Mouse (Mus musculus) erythroblast, adult 5-6 weeks (primary cell): ENCODE measurements around the gene Fgf15. TPM values are rescaled to one million over a fixed set of nuclear protein-coding genes. Genes with fewer than 3 reads are reported as not detected.
"Not testable (repeated sequence)": the region's sequence is repeated elsewhere in the genome, so short reads cannot be mapped to it uniquely, and the experiment has no call there.

ENCODE experiments used
- ATAC-seq: replicated peaks from 2 replicates; pipeline ENCODE4 v1.8.0; 2016; ENCODE audit warnings: moderate number of reproducible peaks, mild to moderate bottlenecking, moderate TSS enrichment, inconsistent platforms; ENCODE audit not compliant: poor library complexity, low FRiP score, severe bottlenecking
- total RNA-seq, 2 experiments: library from RNA; stranded (forward) in 1 of 2; stranded (reverse) in 1 of 2; fragments of 150-400 nt in 1 of 2; fragments of 200-764, 138-1000 nt in 1 of 2; gene quantifications; 2 replicates each; pipeline versions ENCODE4 v1.2.3 to v1.2.4; 2015 to 2017; ENCODE audit warnings: low replicate concordance in 2 of 2

The Fgf15 gene
- total RNA-seq, 2 experiments from 2014 or later: not detected

DNA sequence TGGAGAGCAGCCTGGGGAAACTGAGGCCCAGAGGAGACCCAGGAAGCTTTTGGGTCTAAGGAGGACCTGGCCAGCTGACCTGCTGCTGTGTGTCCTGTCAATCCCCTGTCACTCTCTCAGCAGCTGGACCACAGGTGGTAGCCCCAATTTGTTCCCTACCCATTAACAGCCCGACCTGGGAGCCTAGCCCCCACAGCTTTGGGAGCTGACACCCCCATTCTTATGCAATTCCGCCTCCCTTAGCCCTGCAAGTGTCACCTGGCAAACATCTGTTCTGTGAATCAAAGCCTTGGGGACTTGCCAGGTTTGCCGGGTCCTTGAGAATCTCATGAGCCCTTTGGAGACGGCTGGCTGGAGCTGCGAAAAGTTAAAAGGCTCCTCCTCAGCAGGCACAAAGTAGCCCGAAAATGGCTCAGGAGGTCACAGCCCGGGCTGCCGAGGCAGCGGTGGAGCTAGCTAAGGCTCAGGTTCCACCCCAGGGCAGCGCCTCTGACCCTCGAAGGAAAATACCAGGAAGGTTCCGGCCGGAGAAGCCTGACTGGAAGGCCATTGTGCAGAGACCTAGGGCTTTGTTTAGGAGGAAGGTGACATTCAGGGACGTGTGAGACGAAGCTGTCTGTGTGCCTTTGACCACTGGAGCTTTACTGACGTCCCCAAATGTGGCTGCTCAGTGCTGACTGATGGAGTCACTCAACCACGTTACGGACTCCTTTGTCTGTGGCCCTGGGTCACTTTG is 7.6 kb upstream of the Fgf15 start:
- ATAC-seq: no peak

DNA sequence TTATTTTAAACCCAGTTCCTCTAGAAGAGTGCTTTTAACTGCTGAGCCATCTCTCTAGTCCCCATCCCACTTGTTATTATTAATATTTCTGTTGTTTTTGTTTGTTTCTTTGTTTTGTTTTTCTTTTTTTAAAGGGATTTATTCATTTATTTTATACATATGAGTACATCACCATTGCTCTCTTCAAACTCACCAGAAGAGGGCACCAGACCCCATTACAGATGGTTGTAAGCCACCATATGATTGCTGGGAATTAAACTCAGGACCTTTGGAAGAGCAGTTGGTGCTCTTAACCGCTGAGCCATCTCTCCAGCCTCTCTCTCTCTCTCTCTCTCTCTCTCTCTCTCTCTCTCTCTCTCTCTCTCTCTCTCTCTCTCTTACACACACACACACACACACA is 5.7 kb upstream of the Fgf15 start:
- not testable (repeated sequence) for ATAC-seq

DNA sequence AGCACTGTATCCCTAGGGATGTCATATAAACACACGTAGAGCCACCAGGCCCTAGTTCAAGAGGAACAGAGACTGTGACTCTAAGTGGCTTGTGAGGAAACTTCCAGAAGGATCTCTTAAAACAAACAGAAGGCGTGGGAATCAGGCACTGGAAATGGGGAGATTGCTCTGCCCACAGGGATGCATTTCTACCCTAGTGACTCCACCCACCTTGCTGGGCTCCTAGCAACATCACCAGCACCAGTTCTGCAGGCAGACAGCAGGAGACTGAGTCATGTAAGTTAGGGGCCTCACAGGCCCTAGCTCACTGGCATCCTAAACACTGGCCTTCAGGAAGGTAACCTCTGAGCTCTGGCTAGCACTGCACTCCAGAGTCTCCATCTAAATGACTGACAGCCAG is 4.5 kb upstream of the Fgf15 start:
- no peak for ATAC-seq

DNA sequence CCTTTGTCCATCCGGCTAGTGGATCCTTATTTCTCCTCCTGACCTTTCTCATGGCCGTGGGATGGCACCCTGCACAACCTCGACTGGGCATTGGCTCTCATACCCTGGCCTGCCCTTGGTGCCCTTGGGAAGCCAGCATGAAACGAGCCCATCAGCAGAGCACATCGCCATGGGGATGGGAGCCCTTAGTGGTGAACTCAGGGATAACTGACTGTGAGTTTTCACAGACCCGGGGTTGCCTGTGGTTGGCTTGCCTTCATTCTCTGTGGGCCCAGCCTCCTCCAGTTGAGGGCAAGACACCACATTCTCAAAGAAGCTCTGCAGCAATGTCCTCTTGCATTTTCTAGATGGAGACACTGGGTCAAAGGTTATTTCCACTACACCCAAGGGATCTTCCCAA is 4.0 kb upstream of the Fgf15 start:
- no peak for ATAC-seq

DNA sequence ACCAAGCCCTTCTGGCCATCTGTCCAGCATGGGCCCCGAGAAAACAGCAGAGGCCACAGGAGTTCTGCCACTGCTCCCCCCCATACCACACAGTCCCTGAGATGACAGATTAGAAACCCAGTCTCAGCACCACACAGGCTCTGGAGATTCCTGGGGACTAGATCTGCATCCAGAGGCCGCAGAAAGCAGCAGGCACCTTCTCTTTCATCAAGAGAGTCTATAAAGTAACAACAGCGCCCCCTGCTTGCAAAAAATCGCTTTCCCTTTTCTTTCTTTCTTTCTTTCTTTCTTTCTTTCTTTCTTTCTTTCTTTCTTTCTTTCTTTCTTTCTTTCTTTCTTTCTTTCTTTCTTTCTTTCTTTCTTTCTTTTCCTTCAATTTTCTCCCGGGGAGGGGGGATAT is 2.1 kb upstream of the Fgf15 start:
- ATAC-seq: no peak

DNA sequence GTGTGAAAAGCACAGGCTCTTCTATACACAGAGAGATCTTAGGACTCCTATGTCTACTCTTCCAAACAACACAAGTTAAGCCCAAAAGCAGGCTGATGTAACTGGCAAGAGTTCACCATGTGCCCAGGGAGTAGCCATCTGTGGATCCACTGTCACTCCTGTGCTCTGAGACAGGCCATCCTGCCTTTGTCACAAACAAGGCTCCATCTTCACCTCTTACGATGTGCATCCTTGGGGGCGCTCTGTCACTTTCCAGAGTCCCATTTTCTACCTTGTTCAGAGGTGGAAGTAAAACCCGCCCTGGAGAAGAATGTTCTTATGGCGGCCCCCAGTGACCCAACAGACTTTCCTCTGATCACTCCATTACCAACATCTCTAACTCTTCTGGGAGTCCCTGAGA is 1.6 kb upstream of the Fgf15 start:
- ATAC-seq: no peak

DNA sequence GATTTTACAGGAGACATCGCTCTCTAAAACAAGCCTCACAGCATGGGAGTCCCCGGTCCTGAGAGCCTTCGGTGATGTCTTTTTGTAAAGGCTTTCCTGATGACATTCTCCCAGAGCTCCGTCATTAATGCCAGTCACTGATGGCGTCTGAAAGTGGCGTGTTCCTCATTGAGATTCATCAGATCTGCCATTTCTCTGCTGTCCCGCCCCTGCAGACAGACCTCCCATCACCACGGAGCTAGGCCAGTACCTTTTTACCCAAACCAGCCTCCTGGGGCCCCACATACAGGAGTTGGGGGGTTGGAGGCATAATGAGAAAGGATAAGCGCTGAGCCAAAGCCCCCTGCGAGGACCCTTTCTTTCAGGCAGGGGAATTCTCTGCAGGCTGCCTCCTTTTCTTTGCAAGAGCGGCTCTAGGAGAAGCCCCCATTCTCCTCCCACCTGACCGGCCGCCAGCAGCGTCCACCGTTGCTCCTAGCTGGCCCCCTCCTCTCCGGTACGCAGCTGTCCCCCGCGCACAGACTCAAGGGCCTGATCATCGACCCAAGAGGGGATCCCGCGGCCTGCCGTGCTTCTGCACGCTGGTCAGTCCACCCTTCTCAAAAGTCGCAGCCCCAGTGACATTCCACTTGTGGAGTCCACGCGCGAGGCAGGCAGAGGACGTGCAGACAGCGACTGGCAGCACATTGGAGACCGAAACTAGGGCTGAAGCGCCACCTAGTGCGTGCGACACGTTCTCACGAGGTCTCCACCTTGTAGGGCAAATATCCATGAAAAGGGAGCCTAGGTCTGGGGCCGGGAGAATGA is 823 bp upstream of the Fgf15 start:
- ATAC-seq: no peak

DNA sequence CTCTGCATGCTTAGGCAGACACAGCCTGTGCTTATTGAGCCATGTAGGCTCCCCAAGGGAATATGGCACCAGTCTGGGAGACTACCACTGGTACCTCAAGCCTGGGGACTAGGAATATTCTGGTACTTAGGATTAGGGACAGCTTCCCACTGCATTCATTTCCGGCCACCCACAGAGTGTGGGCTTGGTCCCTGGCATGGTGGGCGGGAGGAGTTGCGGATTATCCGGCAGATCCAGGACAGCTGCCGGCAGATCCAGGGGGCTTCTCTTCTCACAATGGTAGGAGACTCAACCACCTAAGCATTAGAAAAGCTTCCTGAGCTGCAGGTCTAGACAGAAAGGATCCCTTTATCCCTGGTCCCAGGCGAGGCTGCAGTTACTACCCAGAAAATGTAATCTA is 2.2 kb downstream of the Fgf15 start:
- no peak for ATAC-seq

DNA sequence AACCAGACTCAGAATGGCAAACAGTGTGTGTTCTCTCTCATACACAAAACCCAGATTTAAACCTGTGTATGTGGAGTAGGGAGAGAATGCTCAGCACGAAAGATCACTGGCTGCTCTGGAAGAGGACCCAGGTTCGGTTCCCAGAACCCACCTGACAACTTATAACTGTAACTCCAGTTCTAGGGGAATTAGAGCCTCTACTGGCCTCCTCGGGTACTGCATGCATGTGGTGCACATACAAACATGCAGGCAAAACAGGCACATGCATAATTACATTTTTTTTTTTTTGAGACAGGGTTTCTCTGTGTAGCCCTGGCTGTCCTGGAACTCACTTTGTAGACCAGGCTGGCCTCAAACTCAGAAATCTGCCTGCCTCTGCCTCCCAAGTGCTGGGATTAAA is 9.2 kb downstream of the Fgf15 start:
- ATAC-seq: not testable (repeated sequence)

DNA sequence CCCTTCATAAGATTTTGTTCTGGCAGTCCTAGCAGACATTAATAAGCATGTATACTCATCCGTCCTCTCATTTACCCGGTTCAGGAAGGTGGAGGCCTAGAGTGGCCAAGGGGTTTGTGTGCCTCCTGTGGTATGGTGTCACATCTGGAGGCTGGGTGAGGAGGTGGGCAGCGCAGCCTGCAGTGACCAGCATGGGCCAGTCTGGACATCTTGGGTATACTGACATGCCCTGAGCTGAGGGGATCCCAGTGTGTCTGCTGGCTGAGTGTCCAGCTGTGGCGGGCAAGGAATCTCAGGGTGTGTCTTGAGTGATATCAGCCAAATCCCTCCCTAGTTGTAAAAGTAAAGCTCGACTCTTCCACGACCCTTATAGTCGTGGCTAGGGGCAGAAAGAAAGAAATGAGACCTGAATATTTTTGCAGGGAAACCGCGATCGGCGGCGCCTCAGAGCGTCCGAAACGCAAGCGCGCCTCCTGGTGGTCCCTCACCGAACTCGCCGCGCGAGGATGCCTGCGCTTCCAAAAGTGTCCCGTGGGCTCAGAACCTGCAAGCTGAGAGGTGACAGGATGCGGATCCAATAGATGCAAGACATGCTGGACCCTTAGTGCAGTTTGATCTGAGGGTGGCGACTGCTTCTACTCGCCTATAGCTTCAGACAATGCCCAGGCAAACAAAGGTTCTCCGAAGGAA is 10.5 kb downstream of the Fgf15 start:
- ATAC-seq: peak; percentile 80

DNA sequence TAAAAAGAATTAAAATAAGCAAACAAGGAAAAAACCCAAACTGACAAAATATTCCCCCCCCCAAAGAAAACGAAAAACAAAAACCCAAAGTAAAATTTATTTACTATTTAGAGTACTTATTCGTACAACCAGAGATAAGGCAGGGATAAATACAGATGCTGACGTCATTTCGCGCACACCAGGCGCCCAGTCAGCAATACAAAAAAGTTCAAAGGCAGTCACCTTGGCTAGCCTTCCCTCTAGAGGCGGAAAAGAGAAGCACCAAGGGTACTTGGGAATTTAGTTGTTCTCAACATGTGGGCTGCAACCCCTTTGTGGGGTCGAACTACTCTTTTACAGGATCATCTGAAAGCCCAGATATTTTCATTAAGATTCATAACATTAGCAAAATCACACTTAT is 11.5 kb downstream of the Fgf15 start:
- ATAC-seq: no peak

DNA sequence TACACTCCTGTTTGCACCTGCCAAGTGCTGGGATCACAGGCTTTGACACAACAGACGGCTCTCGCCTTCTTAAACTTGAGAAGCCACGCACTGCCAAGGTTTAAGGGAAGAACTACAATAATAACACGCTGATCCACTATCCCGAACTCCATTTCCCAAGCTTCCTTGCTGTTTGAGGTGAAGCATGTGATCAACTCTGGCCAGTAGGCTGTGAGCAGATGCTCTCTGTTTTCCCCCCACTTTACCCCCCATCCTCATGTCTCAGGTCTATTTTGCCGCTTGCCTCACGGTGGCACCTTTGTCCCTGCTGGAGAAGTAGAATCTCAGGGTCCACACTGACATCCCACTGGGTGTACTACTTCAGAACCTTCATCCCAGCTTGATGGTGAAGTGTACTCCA is 12.4 kb downstream of the Fgf15 start:
- ATAC-seq: no peak

DNA sequence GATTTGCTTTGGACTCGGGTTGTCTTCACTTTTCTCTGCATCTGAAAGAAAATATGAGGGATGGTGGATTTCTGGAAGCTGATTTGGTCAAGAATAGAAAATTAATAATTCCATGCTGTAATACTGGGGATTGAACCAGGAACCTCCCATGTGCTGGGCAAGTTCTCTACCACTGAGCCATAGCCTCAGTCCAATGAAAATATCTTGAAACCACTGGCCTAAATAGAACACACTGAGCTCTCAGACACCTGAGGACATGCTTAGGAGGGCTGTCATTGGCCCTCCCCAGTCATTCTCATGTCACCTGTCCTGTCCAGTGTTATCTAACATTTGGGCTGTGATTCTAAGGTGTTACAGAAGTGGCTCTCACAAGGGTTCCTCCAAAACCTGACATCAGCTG is 14.8 kb downstream of the Fgf15 start:
- no peak for ATAC-seq

DNA sequence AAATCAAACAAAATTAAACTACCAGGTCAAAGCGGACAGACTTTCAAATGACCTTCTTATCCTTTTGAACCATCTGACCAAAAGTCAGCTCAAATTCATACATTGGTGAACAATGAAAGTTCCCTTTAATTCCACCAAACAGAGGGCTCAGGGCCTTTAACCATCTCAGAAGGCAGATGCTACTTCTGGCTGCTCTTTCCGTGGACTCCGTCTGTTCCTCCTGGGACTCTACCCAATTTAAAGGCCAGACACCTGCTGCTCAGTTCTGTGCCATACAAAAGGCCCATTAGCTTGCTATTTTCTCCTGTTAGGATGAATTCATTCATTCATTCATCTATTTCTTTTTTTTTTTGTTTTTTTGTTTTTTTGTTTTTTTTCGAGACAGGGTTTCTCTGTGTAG is 16.6 kb downstream of the Fgf15 start:
- ATAC-seq: no peak

DNA sequence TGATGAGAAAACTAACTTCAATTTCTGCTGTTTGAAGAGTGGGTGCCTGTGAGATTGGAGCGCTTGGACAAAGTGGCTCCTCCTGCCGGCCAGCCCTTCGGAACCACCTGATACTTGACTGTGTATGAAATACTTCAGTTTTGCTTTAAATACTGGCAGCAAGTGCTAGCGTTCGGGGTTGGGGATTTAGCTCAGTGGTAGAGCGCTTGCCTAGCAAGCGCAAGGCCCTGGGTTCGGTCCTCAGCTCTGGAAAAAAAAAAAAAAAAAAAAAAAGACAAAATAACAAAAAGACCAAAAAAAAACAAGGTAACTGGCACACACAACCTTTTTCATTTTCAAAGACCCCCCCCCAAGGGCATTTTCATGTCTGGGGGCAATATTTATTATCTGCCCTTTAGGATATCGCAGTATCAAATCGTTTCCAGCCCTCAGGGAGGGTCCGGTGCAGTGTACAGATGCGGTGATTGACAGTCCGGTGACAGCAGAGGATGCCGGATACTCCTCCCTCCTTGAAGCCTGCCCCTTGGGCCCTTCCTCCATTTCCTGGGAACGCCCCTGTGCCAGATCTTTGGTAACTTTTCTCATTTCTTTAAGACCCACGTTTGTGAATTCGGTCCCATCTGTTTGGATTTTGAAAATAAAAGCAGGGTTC is 18.1 kb downstream of the Fgf15 start:
- ATAC-seq: peak; percentile 80

DNA sequence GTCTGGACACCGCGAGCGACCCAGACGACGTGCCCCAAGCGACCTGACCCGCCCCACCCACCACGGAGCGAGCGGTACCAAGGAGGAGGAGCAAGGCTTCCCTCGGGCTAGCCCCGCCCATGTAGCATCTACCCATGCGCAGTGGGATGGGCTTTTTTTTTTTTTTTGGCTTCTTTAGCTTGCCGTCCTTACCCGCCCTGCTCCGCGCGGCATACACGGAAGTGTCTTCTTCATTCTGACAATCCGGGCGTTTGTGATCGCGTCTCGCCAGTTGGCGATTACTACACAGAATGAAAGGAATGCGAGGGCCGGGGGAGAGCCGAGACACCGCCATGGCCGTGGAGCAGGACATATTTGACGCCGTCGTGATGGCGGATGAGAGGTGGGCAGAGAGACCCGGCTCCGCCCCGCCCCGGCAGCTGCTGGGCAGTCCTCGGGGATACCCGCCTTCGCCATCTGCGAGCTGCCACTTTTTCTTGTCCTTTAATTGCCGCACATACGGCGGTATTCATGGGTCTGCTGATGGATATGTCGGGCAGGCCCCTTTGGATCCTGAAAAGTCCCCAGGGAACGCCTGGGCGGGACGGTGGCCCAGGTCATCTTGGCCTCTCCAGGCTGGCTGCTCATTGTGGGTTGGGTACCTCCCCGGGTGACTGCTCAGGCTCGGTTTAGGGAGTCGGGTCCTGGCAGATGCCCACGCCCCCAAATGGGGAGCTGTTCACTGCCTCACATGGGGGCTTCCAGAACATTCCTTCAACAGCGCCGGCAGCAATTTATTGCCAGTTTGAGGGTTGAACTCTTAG is 18.8 kb downstream of the Fgf15 start, which contains the start of gene LTO1:
Gene LTO1, plus strand, starts transcription at position 153 of the 803 bp plus-strand sequence.
- ATAC-seq: peak; percentile 92

DNA sequence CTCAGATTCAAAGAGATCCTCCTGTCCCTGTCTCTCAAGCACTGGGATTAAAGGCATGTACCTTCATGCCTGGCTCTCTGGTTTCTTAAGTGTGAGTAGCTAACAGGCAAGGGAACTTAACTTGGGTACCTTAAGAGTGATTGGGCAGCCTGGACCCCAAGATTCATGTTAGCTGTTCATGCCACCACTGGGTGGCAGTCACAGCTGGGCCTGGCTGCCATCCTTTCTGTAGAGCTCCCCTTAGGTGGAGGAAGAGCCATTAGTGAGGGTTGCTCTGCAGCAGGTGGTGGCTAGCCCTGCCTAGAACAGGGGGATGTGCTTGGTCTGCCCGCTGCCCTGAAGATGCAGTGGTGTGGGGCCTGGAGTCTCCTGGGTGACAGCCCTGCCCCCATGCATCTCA is 22.5 kb downstream of the Fgf15 start:
- no peak for ATAC-seq

DNA sequence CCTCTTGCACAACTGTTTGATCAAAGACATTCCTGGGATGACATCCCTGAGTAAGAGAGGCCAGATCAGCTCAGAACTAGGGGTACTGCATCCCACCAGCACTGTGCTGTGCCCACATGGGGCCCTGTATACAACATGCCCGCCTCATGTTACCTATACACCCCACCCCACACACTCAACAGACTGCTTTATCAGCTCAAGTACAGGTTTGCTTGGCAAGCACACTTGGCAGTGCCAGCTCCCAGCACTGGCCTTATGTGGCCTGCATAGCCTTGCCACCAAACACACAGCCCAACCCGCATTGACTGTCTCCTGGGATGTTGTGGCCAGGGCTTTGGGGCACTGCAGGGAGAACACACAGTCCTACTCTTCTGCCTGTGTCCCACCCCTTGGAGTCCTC is 31.3 kb downstream of the Fgf15 start:
- ATAC-seq: peak; percentile 24; the same call in 1 of the 2 replicates
